Mouse (Mus musculus): ENCODE measurements around the gene Unc79. TPM values are rescaled to one million over a fixed set of nuclear protein-coding genes. Genes with fewer than 3 reads are reported as not detected.

Gene Unc79
- total RNA-seq (2014; fragmentation: Nextera tagmentation) (0.07 TPM in 1 of 2 replicates, not detected in the other), total RNA-seq (2017) (0.05 TPM in 1 of 2 replicates, not detected in the other)

DNA sequence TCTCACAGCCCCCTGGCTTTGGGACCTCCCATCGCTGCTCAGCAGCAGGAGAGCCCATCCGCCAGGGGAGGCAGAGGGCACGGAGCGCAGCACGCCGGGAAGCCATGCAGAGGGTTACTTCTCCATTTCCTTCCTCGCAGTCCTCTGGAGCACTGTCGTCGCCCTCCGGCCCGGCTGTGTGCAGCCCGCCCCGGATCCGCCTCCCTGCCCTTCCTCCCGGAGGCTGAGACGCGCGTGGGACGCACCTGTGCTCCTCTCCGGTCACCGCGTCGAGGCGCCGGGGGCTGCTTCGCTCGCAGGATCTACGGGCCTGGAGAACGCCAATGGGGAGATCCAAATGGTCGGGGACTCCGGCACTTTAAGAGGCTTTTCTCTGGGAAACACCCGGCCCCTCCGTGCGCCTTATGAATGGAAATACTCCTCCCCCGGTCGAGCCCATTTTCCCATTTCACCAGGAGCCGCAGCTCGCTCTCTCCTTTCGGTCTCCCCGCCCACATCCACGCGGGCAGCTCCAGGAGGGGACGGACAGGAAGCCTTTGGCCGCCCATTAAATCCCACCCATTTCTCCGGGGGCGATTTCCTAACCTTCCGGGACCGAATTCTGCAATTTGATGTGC lies at the start of gene Unc79:
TSS of gene Unc79 (plus strand) at position 82 of the 617 bp plus-strand sequence.
- ATAC-seq (replicated peaks; ENCODE audit: low FRiP score, low TSS enrichment, poor library complexity, severe bottlenecking) = no peak

DNA sequence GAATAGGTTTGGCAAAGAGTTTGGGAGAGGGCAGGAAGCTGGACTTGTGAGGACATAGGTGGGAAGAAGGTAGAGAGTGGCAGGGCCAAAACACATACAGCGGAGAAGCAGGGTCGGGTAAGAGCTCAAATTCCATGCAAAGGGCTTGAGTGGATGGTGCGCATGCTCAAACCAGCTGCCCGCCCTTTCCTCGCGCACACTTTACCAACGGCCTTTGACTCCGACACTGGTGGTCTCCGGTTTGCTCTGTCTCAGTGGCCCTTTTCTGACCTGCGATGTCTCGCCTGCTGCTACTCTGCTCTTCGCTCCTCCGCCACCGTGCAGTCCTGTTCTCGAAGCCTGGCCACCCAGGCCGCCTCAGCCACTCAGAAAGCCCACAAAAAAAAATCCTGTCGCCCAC lies 49.6 kb upstream of the Unc79 start, which contains the start of gene Cox8c:
TSS of gene Cox8c (plus strand) at position 226 of the 400 bp plus-strand sequence.
- no peak for ATAC-seq (replicated peaks; ENCODE audit: low FRiP score, low TSS enrichment, poor library complexity, severe bottlenecking)

DNA sequence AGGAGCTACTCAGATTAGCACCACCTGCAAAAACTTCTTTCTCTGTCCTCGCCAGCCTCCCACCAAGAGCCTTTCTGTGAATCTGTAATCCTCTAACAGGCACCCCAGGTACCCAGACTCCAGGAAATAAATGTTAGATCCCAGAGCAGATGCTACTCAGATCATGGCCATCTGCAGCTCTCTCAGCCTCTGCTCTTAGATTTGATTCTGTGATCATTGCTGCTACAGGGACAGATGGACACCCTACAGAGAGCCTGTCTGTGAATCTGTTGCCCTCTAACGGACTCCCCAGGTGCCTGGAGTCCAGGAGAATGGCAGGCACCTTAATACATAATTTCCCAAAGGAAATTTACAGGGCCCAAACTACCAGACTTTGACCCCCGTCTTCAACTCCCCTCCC lies 40.5 kb upstream of the Unc79 start:
- no peak for ATAC-seq (replicated peaks; ENCODE audit: low FRiP score, low TSS enrichment, poor library complexity, severe bottlenecking)

DNA sequence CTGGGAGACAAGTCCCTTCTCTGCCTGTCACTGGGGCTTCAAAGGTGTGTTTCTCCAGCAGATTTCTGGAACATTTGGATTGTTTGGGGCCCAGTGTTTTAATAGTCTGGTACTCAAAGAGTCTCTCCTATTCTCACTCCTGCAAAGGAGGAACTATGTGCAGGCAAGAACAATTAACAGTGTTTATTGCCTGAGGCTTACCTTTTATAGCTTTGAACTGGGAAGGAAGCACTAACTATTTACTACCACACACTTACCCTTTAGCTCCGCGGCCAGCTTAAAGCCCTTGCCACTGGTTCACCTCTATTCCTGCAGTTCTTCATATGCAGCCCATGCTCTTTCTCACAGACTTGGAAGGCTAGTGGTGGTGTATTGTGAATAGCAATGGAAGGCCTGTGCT lies 32.6 kb upstream of the Unc79 start:
- ATAC-seq (replicated peaks; ENCODE audit: low FRiP score, low TSS enrichment, poor library complexity, severe bottlenecking) = no peak

DNA sequence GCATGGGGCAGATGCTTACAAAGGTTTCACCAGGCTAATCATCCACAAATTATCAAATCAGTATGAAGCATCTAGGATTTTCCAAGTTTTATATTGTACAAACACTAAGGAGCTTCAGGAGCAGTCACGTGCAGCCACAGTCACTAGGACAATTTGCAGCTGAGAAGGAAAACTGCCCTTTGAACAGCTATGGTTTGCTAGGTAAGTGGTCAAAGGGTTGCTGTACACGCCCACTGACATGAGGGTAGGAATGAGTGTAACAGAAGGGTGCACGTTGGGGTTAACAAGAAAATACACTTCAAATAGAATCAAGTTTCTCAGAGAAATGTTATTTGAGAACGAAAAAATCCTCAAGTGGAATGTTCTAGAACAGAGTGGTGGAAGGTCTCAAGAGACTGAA lies 18.9 kb upstream of the Unc79 start:
- ATAC-seq (replicated peaks; ENCODE audit: low FRiP score, low TSS enrichment, poor library complexity, severe bottlenecking) = no peak

DNA sequence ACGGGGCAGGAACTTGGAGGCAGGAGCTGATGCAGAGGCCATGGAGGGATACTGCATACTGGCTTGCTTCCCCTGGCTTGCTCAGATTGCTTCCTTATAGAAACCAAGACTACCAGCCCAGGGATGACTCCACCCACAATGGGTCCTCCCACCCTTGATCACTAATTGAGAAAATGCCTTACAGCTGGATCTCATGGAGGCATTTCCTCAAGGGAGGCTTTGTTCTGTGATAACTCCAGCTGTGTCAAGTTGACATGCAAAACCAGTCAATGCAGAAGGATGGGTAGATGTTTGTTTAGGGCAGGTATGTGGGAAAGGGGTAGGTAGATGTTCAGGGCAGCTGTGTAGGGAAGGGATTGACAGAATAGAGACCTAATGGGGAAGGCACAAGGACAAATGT lies 18.3 kb upstream of the Unc79 start:
- ATAC-seq (replicated peaks; ENCODE audit: low FRiP score, low TSS enrichment, poor library complexity, severe bottlenecking) = no peak

DNA sequence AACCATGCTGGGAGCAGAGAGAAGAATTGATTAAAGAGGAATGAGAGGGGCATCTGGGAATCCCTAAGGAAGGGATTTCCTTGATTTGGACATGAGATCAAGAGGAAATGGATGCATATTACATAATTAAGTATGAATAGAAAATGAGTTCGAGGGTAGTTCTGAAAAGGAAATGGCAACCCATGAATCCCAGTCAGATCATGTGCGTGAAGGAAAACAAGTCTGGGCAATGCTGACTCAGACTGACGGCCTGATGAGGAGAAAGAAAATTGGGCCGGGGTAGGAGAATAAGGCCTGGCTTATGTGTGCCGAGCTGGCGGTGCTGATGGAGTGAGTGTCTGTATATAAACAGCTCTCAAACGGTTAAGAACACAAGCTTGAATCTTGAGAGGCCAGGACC lies 17.9 kb upstream of the Unc79 start:
- ATAC-seq (replicated peaks; ENCODE audit: low FRiP score, low TSS enrichment, poor library complexity, severe bottlenecking) = no peak

DNA sequence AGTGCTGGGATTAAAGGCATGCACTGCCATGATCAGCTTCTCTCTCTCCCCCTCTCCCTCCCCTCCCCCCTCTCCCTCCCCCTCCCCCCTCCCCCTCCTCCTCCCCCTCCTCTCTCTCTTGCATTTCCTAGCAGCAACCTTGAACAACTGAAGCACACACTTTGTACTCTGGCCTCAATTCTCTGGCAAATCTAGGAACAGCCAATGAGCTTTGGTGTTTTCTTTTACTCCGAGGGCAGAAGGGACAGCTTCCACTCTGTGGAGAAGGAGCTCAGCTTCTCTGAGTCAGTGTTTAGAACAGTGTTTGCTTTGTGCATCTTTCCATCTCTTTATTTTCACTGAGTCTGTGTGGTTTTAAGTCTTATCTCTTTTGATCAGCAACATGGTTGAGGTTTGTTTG lies 12.8 kb upstream of the Unc79 start:
- no peak for ATAC-seq (replicated peaks; ENCODE audit: low FRiP score, low TSS enrichment, poor library complexity, severe bottlenecking)

DNA sequence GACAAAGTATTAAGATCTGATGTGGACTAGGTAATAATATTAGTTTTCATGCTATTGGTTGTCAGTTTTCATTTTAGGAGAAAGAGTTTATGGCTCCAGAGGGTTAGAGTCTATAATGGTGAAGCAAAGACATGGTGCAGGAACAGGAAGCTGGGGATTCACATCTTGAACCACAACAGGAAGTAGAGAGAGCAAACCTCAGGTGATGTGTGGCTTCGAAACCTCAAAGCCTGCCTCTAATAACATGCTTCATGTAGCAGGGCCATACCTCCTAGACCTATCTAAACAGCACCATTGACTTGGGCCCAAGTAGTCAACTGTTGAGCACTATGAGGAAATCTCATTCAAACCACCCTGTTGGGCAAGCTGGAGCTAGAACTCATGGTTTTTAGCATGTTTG lies 3.1 kb upstream of the Unc79 start:
- ATAC-seq (replicated peaks; ENCODE audit: low FRiP score, low TSS enrichment, poor library complexity, severe bottlenecking) = no peak

DNA sequence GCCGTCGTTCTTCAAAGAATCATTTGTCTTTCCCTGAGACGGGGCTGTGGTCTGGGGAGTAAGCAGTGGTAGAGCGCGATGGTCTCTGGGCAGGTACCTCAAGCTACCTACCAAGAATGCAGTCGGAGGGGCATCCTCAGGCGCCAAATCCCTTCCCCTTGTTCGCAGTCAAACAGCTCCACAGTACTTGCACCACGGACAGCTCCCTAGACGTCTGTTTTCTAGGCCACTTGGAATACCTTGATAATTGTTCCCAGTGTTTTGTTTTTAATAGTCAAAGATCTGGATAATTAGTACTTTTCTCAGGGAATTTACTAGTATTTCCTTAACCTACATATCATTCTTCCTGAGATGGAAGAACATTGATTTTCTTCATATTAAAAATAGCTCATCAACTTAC lies 833 bp upstream of the Unc79 start:
- ATAC-seq (replicated peaks; ENCODE audit: low FRiP score, low TSS enrichment, poor library complexity, severe bottlenecking) = no peak

DNA sequence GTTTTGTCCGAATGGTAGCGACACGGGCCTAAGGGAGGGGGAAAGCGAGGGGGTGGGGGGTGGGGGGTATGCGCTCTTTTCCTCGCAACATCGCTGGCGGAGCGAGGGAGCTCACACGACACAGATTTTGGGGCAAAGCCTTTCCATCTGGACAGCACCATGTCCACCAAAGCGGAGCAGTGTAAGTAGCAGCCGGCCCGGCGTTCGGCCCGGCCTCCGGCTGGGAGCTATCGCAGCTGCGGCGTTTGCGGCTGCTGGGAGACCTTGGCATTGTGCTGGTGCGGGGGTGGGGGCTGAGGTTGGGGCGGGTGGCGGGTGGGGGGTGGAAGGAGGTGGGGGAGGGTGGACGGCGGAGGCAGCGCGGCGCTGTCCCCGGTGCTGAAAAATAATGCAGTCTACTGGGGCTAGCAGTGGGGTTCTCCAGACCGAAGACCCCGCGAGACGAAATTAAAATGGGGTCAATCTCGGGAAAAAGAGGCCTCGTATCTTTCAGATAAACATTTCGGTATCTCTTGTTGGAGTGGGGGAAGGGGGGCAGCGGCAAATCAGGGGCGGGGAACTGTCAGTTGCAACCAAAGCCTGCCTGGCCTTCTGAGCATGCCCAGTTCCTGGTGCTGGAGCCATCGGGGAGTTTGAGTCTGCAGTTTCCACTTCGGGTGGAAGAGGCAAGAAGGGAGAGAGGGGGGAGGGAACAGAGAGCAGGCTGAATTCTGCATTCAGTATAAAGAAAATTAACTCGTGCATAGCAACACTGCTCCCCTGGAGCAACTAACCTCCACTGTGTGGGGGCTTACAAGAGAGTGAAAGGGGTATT lies 943 bp downstream of the Unc79 start:
- ATAC-seq (replicated peaks; ENCODE audit: low FRiP score, low TSS enrichment, poor library complexity, severe bottlenecking) = peak; percentile 30; the same call in 1 of the 2 replicates

DNA sequence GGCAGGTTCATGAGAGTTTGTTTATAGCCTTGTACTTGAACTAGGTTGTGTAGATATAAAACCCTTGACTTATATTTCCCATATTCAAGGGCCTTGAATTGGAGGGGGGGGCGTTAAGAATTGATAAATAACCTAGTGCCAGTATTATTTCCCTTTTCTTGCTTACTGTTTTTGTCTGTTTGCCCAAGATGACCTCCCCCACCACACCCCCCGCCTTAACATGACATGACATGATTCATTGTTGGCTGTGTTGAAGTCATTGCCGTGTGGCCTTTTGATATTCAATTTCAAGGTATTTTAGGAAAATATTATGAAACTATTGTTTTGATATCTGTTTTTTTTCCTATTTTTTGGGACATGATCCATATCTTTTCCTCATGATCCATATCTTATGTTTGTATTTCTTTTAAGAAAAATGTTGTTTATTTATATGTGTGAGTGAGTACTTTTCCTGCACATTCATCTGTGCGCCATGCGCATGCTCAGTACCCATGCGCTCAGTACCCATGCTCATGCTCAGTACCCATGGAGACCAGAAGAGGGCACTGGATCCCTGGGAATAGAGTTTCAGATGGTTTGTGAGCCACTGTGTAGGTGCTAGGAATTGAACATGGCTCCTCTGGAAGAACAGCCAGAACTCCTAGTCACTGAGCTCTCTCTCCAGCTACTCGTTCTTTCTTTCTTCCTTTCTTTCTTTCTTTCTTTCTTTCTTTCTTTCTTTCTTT lies 11.6 kb downstream of the Unc79 start:
- ATAC-seq (replicated peaks; ENCODE audit: low FRiP score, low TSS enrichment, poor library complexity, severe bottlenecking) = no peak

DNA sequence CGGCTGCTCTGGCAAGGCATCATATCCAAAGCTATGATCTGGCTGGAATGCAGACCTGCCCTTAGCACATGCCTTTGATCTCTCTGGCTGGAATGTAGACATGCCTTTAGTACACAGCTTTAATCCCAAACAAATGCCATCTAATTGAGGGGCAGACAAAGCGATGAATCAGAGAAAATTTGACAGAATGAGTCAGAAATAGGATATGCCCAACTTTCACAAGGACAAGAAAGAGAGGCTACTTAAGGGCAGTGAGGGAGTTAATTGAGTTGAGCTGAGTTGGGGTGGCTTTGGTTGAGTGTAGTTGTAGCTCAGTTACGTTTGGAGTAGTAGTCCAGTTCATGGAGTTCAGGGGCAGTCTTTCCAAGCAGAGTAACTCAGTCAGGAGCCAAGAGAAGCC lies 12.4 kb downstream of the Unc79 start:
- no peak for ATAC-seq (replicated peaks; ENCODE audit: low FRiP score, low TSS enrichment, poor library complexity, severe bottlenecking)

DNA sequence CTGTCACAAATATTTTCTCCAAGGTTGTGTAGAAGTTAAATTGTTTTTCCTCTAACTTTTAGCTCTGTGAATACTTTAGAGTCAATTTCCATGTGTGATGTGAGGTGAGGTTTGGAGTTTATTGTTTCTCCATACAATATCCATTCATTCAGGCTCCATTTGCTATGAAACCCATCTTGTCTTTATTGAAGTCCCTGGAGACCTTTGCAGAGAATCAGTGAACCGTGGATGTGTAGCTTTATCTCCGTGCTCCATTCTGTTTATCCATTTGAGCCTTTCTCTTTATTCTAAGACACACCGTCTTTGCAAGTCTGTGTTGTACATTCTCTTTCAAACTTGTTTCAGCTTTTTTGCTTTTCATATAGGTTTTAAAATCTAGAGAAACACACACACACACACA lies 15.8 kb downstream of the Unc79 start:
- ATAC-seq (replicated peaks; ENCODE audit: low FRiP score, low TSS enrichment, poor library complexity, severe bottlenecking) = no peak

DNA sequence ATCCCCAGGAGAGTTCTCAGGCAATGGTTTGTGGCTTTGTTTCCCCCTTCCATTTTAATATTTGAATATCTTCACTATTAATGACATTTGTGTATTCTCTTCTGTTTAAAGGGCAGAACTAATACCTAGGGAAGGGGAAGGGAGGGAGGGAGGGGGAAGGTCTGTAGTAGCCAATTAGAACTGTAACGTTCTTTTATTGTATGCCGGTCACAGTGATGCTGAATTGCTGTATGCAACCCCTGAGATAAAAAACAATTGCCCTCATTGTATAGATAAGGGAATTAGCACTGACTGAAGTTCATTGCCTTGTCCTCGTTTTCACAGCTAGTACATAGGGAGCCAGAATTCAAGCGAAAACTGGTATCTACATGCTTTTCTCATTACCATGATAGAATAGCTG lies 31.9 kb downstream of the Unc79 start:
- ATAC-seq (replicated peaks; ENCODE audit: low FRiP score, low TSS enrichment, poor library complexity, severe bottlenecking) = no peak

DNA sequence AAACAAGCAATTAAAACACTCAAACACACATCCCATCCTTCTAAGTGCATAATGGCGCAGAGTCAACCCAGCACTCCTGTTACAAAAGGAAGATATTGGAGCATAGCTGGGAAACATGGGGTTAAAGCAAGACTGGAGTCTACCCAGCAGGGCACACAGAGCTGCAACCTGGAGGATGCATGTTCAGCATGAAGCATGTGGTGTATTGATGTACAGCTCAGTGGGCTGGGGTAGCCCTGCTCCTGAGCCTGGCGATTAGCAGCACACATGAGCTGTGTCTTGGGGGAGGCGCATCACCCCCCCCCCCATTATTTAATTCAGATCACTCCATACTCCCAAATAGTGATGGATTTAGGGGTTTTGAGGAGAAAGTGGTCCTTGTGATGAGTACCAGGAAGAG lies 32.9 kb downstream of the Unc79 start:
- ATAC-seq (replicated peaks; ENCODE audit: low FRiP score, low TSS enrichment, poor library complexity, severe bottlenecking) = no peak

DNA sequence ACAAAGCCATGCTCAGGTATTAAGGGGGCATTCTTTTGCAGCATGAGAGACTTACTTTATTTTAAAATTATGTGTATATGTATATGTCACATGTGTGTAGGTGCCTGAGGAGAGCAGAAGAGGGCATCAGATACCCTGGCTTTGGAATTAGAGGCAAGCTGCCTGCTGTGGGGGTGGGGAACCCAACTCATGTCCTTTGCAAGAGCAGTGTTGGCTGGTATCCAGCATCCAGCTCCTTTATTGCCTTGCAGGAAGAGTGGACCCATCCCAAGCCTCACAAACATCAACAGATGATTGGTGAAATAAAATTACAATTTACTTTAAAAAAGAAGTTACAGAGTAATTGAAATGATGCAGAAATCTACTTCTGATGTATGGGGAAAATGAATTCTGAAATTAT lies 36.7 kb downstream of the Unc79 start:
- no peak for ATAC-seq (replicated peaks; ENCODE audit: low FRiP score, low TSS enrichment, poor library complexity, severe bottlenecking)

DNA sequence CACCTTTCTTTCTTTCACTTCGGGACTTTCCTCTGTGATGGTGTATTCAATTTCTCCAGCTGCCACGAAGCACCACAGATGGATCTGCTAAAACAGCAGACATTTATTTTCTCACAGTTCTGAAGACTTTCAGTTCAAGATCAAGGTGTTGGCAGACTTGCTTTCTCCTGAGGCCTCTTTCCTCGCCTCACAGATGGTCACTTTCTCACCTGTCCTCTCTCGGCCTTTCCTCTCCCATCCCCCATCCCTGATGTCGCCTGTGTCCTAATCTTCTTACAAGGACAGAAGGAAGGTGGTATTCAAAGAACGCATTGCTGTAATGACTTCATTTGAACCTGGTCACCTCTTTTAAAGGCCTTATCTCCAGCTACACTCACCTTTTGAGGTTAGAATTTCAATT lies 39.1 kb downstream of the Unc79 start:
- no peak for ATAC-seq (replicated peaks; ENCODE audit: low FRiP score, low TSS enrichment, poor library complexity, severe bottlenecking)

DNA sequence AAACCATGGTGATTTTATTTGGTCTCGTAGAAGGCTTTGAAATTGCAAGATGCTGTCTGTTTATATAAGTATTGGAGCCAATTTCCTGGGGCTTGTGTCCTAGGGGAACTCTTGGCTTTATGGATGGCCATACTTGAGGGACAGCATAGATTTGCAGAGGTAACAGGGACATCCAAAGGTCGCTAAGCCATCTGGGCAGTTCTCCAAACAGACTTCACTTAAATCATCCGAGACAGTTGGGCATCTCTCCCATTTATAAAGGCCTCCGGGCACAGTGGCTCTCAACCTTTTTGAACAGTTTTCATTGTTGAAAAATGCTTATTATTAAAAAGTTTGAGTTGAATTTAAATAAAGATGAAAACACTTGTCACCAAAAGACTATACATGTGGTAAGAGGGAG lies 59.8 kb downstream of the Unc79 start:
- ATAC-seq (replicated peaks; ENCODE audit: low FRiP score, low TSS enrichment, poor library complexity, severe bottlenecking) = no peak

DNA sequence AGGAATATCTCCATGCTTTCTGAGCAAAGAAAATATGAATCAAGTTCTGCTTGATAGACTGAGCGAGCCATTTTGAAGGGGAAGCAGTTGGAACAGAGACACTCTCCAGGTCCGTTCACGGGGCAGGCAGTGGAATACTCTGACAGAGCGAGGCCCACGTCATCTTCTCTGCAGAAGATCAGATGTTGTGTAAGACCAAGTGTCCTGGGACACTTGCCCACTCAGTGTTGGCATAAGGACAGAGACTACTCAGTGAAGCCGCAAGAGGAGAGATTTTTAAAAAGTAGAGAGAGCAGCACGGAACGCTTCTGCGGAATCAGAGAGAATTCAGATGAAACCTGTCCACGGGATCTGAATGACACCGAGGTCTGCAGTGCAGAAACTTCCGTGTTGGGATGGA lies 69.5 kb downstream of the Unc79 start:
- no peak for ATAC-seq (replicated peaks; ENCODE audit: low FRiP score, low TSS enrichment, poor library complexity, severe bottlenecking)

Measured in megakaryocyte-erythroid progenitor cell, adult 5-6 weeks (primary cell).